Mouse (Mus musculus) stomach, embryonic 14.5 days (tissue): ENCODE data around the gene Nat8l. TPM values are rescaled to one million over a fixed set of nuclear protein-coding genes. Genes with fewer than 3 reads are reported as not detected.

Source experiments
- ATAC-seq: fragments of 200-750 bp; cut with Nextera tagmentation; 2 replicates; pipeline ENCODE4 v1.8.0; 2017; ENCODE audit warnings: low read depth, moderate TSS enrichment; ENCODE audit not compliant: insufficient number of reproducible peaks, insufficient read depth, low FRiP score
- H3K27ac ChIP-seq: fragments of 300-500 bp; sonication (generic); 2 replicates; pipeline ENCODE4 v1.5.1; 2014; ENCODE audit warnings: mild to moderate bottlenecking, low read length, moderate library complexity, mixed read lengths
- H3K27me3 ChIP-seq: fragments of 300-500 bp; sonication (generic); 2 replicates; pipeline ENCODE4 v1.6.1; 2014; ENCODE audit warnings: low read length, control low read depth, mixed read lengths; ENCODE audit not compliant: control insufficient read depth, insufficient read depth
- H3K36me3 ChIP-seq: fragments of 300-500 bp; sonication (generic); 2 replicates; pipeline ENCODE4 v1.6.1; 2014; ENCODE audit warnings: mild to moderate bottlenecking, control low read depth, low read length, moderate library complexity, mixed read lengths; ENCODE audit not compliant: control insufficient read depth, insufficient read depth
- H3K4me1 ChIP-seq: fragments of 300-500 bp; sonication (generic); 2 replicates; pipeline ENCODE4 v1.6.1; 2014; ENCODE audit warnings: low read length, control low read depth, mixed read lengths; ENCODE audit not compliant: control insufficient read depth, insufficient read depth
- H3K4me2 ChIP-seq: fragments of 300-500 bp; sonication (generic); replicated peaks from 2 replicates; pipeline ENCODE4 v1.6.1; 2014; ENCODE audit warnings: low read depth, low read length, control low read depth
- H3K4me3 ChIP-seq: fragments of 300-500 bp; sonication (generic); 2 replicates; pipeline ENCODE4 v1.5.1; 2014; ENCODE audit warnings: low read depth, low read length, control low read depth
- H3K9ac ChIP-seq: fragments of 300-500 bp; sonication (generic); replicated peaks from 2 replicates; pipeline ENCODE4 v1.6.1; 2014; ENCODE audit warnings: low read depth, mild to moderate bottlenecking, control low read depth, low read length, moderate library complexity, mixed read lengths
- H3K9me3 ChIP-seq: fragments of 300-500 bp; sonication (generic); 2 replicates; pipeline ENCODE4 v1.6.1; 2016; ENCODE audit warnings: low read depth, low read length, control low read depth; ENCODE audit not compliant: control insufficient read depth
- WGBS: fragments of 180-500 bp; shearing (Covaris S2); extraction: QIAGEN DNeasy Blood & Tissue Kit; methylation state at CpG from one replicate; pipeline ENCODE4 v1.1.7; 2014; 5-methylcytosine and 5-hydroxymethylcytosine counted together
- polyA plus RNA-seq: library from polyadenylated mRNA; unstranded; fragments of >200 nt; fragmentation: Nextera tagmentation; extraction: Ambion mirVana; gene quantifications from 2 replicates; pipeline ENCODE4 v1.2.1, GENCODE M21; 2014

Gene Nat8l
- polyA plus RNA-seq, 1 experiment from 2014 or later = 0.29 TPM

- H3K36me3 ChIP-seq = no peaks in the 10 kb centered on the region
- no peak for ATAC-seq
- WGBS = 88% methylated on average over 3 of the region's 3 CpGs
Measured at GRCm38 (mm10) chr5:33998505-33998877, 2.7 kb downstream of the Nat8l start.

GRCm38 (mm10) chr5:33999466-34000090, 3.8 kb downstream of the Nat8l start:
- no peaks in the 10 kb centered on the region for H3K36me3 ChIP-seq
- no peak for ATAC-seq
- 74% methylated on average over 6 of the region's 6 CpGs for WGBS
- H3K9ac ChIP-seq = no peak overlapping the region
- H3K9me3 ChIP-seq = no peaks in the 10 kb centered on the region
- H3K27me3 ChIP-seq = peaks cover 36% of the 10 kb centered on the region
- no peak overlapping the region for H3K4me3 ChIP-seq
- no peak overlapping the region for H3K27ac ChIP-seq
- peaks cover 6% of the 10 kb centered on the region; the same call in 1 of the 2 replicates for H3K4me1 ChIP-seq
- H3K4me2 ChIP-seq = no peak overlapping the region

More at GRCm38 (mm10) chr5:33998505-33998877, 2.7 kb downstream of the Nat8l start:
- Histone ChIP-seq H3K4me2 (no peak overlapping the region; the same call in 1 of the 2 replicates), H3K27me3 (peaks cover 41% of the 10 kb centered on the region), H3K4me3 (no peak overlapping the region), H3K27ac (no peak overlapping the region), H3K9me3 (no peaks in the 10 kb centered on the region), H3K4me1 (peaks cover 6% of the 10 kb centered on the region; the same call in 1 of the 2 replicates), H3K9ac (no peak overlapping the region)

GRCm38 (mm10) chr5:34000809-34001208, 5.0 kb downstream of the Nat8l start:
- Histone ChIP-seq H3K4me2 (no peak overlapping the region), H3K9me3 (no peaks in the 10 kb centered on the region), H3K9ac (no peak overlapping the region), H3K4me3 (no peak overlapping the region), H3K36me3 (no peaks in the 10 kb centered on the region), H3K27me3 (peaks cover 23% of the 10 kb centered on the region), H3K4me1 (peaks cover 6% of the 10 kb centered on the region; the same call in 1 of the 2 replicates), H3K27ac (no peak overlapping the region)
- 94% methylated on average over 25 of the region's 25 CpGs for WGBS
- no peak for ATAC-seq

- H3K4me1 ChIP-seq = peaks cover 6% of the 10 kb centered on the region; the same call in 1 of the 2 replicates
- no peaks in the 10 kb centered on the region for H3K36me3 ChIP-seq
- 91% methylated on average over 1 of the region's 1 CpGs for whole genome bisulfite sequencing
- H3K4me3 ChIP-seq = no peak overlapping the region
- no peak for ATAC-seq
- H3K27ac ChIP-seq = no peak overlapping the region
- no peak overlapping the region for H3K4me2 ChIP-seq
- peaks cover 22% of the 10 kb centered on the region for H3K27me3 ChIP-seq
- H3K9ac ChIP-seq = no peak overlapping the region
- no peaks in the 10 kb centered on the region for H3K9me3 ChIP-seq
Measured at GRCm38 (mm10) chr5:34001401-34001800, 5.6 kb downstream of the Nat8l start.

GRCm38 (mm10) chr5:34002636-34003035, 6.9 kb downstream of the Nat8l start:
- Histone ChIP-seq H3K9ac (no peak overlapping the region), H3K27me3 (peaks cover 11% of the 10 kb centered on the region), H3K4me1 (peaks cover 3% of the 10 kb centered on the region; the same call in 1 of the 2 replicates), H3K4me2 (no peak overlapping the region), H3K9me3 (no peaks in the 10 kb centered on the region), H3K4me3 (no peak overlapping the region), H3K36me3 (no peaks in the 10 kb centered on the region), H3K27ac (no peak overlapping the region)
- ATAC-seq = no peak
- 89% methylated on average over 4 of the region's 4 CpGs for WGBS

- H3K9me3 ChIP-seq = no peaks in the 10 kb centered on the region
- no peaks in the 10 kb centered on the region for H3K27me3 ChIP-seq
- no peak overlapping the region for H3K9ac ChIP-seq
- no peak overlapping the region for H3K4me2 ChIP-seq
- 76% methylated on average over 5 of the region's 5 CpGs for WGBS
- no peak overlapping the region for H3K4me3 ChIP-seq
- ATAC-seq = no peak
- no peaks in the 10 kb centered on the region for H3K4me1 ChIP-seq
- no peaks in the 10 kb centered on the region for H3K36me3 ChIP-seq
- H3K27ac ChIP-seq = no peak overlapping the region
Measured at GRCm38 (mm10) chr5:34004618-34005017, 8.8 kb downstream of the Nat8l start.

GRCm38 (mm10) chr5:34006832-34007231, 11.0 kb downstream of the Nat8l start:
- WGBS = 80% methylated on average over 4 of the region's 4 CpGs
- Histone ChIP-seq H3K36me3 (no peaks in the 10 kb centered on the region), H3K4me2 (no peak overlapping the region), H3K9ac (no peak overlapping the region), H3K4me3 (no peak overlapping the region), H3K27me3 (no peaks in the 10 kb centered on the region), H3K9me3 (no peaks in the 10 kb centered on the region), H3K27ac (no peak overlapping the region), H3K4me1 (no peaks in the 10 kb centered on the region)
- ATAC-seq = no peak

- no peaks in the 10 kb centered on the region for H3K36me3 ChIP-seq
- no peaks in the 10 kb centered on the region for H3K9me3 ChIP-seq
- H3K4me3 ChIP-seq = no peak overlapping the region
- no peaks in the 10 kb centered on the region for H3K27me3 ChIP-seq
- no peak overlapping the region for H3K27ac ChIP-seq
- 84% methylated on average over 4 of the region's 4 CpGs for WGBS
- no peaks in the 10 kb centered on the region for H3K4me1 ChIP-seq
- no peak for ATAC-seq
- H3K4me2 ChIP-seq = no peak overlapping the region
- no peak overlapping the region for H3K9ac ChIP-seq
Measured at GRCm38 (mm10) chr5:34007392-34007941, 11.7 kb downstream of the Nat8l start.
